Mouse (Mus musculus) layer of hippocampus, postnatal 14 days (tissue): ENCODE data around the gene Klkb1. TPM values are rescaled to one million over a fixed set of nuclear protein-coding genes. Genes with fewer than 3 reads are reported as not detected.

ENCODE experiments used
- DNase-seq, 2 experiments: peaks; one replicate each; pipeline ENCODE4 v3.0.0; 2021 to 2022; ENCODE audit warnings: low spot score in 2 of 2, mixed read lengths in 1 of 2
- total RNA-seq, 2 experiments: library from RNA; stranded (reverse); gene quantifications; 2 replicates each; pipeline ENCODE4 v1.2.3; 2021

Gene Klkb1
- total RNA-seq, 2 experiments from 2014 or later: not detected

DNA sequence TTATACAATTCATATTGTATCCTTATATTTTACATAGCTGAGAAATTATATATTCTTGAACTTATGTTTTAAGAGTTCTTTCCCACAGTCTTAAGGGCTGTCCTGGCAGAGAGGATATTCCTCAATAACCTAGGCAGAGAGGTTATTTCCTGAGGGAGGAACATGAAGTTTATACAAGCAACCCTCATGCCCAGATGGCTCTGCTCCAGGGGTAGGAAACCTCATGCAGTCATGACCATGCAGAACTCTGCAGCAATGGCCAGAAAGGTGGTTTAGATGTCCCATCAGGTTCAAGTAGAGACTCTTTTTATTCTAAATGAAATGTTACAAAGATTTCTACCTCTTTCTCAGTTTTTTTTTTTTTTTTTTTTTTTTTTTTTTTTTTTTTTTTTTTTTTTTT lies 25.6 kb downstream of the Klkb1 start:
- no peak for DNase-seq

DNA sequence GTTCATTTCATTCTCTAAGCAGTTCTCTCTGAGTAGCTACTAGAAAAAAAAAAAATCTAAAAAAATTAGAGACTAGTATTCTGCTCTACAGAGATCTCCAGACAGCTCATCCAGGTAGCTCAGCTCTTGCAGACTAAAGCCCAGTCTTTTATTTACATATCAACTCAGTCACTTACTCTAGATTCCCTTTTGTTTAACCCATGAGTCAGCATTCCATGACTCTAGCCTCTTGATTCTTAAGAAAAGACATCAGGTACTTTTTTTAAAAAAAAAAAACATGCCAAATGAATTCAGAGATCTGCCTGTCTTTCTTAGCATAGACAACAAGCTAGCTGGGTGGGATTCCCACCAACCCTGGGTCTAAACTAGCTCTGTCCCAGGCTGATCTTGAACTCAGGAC lies 26.2 kb downstream of the Klkb1 start:
- no peak for DNase-seq

DNA sequence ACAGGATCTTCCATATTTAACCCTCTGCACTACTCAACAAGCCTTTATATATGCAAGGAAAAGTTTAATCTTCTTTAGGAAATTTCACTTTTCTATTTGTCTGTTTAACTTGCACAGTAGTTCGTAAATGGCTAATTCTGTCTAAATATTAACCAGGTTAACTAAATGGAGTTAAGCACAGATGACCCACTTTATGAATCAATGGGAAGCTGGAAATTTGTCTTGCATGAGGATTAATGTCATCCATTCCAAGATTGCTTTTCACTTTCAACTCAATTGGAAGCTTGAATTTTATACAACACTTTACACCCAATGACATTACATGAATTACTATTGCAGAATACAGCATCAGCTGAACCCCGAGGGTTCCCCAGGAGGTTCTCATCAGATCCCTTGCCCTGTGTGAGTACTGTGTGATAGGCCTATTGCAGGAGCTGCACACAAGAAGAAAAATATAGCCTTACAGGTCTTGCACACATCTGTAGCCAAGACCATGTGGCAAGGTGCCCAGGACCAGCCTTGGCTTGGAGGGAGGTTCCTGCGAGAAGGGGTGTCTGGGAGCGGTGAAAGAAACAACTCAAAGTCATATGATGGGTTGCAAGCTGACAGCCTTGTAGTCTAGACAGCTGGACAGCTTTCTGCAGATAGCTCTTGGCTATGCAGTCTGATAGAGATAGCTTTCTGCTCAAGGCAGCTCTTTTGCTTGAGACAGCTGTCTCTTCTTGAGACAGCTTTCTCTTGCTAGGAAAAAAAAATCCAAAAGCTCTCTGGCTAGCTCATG lies 26.9 kb downstream of the Klkb1 start:
- DNase-seq: no peak

DNA sequence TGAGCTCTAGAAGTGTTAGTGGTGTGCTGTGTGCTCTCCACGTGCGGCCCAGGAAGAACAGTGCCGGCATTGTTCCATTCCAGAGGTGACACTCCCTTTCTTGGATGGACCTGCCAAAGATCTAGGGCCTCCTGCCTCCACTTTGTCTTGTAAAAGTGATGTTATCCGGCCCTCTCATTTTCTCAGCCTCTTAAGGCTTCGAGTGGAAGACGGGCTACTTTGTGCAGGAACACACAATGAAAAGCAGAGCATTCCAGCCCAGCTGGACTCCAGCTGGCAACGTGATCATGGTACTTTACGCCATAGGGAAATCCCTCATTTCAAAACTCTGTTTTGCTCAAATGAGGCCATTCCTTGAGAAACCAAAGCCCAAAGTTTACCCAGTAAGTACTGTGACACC lies 27.7 kb downstream of the Klkb1 start:
- DNase-seq: no peak

DNA sequence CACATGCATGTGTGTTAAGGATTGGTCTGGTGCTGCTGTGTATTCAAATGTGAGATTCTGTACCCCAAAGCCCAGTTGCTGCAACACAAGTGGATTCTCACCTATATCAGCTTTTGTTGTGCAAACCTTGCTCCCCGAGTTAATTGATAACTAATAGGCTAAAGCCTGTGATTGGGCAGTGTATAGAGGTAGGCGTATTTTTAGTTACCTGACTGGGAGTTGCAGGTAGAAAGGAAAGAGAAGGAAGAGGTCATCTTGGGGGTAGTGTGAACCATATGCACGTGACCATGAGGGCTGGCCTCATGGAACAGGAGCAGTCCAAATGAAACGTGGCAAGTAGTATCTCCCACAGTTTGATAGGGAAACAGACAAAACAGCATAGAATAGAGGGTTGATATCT lies 29.7 kb downstream of the Klkb1 start:
- no peak for DNase-seq

DNA sequence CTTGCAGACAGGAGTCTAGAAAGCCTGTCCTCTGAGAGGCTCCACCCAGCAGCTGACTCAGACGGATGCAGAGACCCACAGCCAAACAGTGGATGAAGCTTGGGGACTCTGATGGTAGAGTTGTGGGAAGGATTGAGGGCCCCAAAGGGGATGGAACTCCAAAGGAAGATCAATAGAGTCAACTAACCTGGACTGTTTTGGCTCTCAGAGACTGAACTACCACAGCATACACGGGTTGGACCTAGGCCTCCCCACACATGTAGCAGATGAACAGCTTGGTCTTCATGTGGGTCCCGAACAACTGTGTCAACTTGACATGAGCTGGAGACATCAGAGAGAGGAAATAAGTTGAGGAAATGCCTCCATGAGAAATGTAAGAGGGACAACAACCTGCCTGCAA lies 31.8 kb downstream of the Klkb1 start:
- DNase-seq: no peak

- no peak for DNase-seq
These were observed 32.7 kb downstream of the Klkb1 start, which contains the start of gene F11 for GRCm38 (mm10) chr8:45261920-45262319. F11 (minus strand) TSS chr8:45262031.

- no peak for DNase-seq
These were observed 36.2 kb downstream of the Klkb1 start for GRCm38 (mm10) chr8:45258421-45258820.

GRCm38 (mm10) chr8:45255040-45255439 lies 39.6 kb downstream of the Klkb1 start:
- no peak for DNase-seq

DNA sequence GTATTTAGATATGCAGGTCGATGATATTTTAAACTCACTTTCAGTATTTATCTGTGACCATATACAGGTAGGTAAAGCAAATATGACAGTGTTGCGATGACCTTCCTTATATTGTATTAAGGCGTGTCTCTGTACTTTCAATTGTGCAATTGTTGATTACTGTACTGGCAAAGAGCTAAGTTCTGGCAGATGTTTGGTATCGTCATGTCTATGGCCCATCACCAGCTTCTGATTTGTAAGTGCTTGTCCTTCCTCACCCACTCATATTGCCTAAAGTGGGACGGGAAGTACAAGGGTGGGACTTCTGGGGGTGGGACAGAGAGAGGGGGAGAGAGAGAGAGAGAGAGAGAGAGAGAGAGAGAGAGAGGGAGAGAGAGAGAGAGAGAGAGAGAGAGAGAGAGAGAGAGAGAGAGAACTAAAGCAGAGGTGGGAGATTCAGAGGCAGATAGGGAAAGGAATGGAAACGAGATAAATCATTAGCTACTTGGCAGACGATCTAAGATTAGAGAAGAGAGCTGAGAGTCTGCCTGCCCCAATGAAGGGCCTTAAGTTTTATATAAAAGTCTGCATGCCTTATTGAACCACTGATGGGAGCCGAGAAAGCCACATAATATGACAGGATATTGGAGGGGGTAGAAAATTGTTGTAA lies 40.3 kb downstream of the Klkb1 start:
- no peak for DNase-seq

GRCm38 (mm10) chr8:45253586-45253985 lies 41.1 kb downstream of the Klkb1 start:
- DNase-seq: no peak

- no peak for DNase-seq
These were observed 41.5 kb downstream of the Klkb1 start for GRCm38 (mm10) chr8:45253111-45253510.

DNA sequence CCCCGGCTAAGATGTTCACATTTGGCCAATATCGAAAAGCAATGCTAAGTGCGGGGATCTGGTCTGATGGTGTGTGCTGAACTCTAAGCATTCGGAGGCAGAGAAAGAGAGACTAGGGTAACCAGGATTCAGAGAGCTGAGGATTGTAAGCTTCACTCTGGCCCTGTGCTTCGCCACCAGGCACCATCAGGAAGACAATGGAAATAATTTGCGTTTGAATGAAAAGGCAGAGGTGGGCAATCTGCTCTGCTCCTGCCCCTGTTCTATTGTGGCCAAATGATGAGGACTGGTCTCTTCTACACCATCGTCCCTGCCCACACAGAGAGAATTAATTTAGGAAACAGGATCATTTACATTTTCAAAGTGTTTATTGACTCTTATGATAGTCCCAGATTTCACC lies 48.4 kb downstream of the Klkb1 start:
- DNase-seq: no peak

DNA sequence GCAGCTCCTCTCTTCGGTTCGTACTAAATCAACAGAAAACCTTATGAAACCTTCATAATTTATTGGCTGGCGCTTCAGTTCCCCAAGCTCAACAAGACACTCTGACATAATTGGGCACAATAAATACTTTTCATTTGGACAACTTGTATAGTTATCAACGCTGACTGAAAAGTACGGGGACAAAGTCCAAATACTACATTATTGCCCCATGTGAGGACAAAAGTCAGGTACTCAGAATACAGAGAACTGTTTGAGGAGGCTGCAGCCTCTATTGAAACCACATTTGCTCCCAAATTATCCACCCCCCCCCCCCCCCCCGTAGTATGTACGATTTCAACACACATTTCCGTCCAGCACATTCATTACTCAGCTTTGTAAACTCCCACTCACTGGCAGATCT lies 55.3 kb downstream of the Klkb1 start:
- DNase-seq: no peak

- peak in 1 of 2 experiments; percentile 71 for DNase-seq
These were observed 56.4 kb downstream of the Klkb1 start for GRCm38 (mm10) chr8:45238282-45238681.

DNA sequence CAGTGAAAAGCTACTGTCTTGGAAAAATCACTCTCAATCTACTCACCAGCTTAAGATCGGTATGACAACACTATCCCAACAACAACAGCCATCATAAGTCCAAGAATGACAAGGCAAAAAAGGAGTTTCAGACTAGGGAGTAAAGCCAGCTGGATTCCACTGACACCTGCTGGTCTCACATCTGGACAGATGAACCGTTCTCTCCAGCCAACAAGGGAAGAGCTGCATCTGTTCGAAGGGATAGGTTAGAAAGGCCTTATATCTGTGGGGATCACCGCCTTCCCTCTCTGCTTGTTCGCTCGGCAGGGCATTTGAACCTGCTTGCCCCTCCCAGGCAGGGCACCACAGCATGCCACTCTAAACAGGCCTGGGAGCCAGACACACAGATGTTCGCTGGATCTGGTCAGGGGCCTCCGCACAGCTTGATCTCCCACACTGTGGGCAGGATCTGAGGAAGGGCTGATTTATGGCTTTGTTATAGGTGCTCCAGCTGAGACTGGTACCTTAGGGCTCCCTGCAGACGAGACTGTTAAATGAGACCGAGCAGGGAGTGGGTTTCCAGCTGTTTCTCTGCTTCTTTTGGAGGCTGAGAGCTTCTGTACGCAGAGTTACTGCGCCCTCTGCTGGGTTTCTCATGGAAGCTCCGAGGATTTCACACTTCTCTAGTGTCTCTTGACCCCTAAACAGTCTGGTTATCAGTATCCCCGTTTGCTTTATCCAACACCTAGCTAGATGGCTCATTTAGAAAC lies 58.3 kb downstream of the Klkb1 start:
- DNase-seq: peak; percentile 58 to 64

GRCm38 (mm10) chr8:45235228-45235627 lies 59.4 kb downstream of the Klkb1 start:
- DNase-seq: peak in 1 of 2 experiments; percentile 9

GRCm38 (mm10) chr8:45233256-45233655 lies 61.4 kb downstream of the Klkb1 start:
- DNase-seq: no peak
